Mouse (Mus musculus) adrenal gland, adult (tissue): ENCODE data around the gene 4930426L09Rik.

ENCODE experiments used
- DNase-seq, 2 experiments: peaks; one replicate each; pipeline ENCODE4 v3.0.0; 2022 to 2023; ENCODE audit warnings: low spot score in 1 of 2; ENCODE audit not compliant: inconsistent age in 2 of 2

The 4930426L09Rik gene

DNA sequence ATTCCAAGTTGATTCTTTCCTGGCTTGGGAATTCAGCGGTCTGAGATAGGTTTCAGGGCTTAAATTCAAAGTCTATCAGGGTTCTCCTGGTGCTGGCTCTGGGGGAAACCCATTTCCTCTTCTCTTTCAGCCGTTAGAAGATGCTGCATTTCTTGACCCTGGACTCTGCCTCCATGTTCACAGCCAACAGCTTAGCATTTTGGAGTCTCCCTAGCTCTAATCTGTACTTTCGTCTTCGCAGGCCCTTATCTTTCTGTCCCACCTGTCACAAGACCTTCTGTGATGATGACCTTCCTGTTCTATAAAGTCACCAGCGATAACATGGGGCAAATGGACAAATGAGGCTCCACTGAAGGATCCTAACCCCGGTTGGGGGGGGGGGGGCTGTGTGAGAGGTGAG is 13.3 kb downstream of the 4930426L09Rik start:
- DNase-seq: no peak

DNA sequence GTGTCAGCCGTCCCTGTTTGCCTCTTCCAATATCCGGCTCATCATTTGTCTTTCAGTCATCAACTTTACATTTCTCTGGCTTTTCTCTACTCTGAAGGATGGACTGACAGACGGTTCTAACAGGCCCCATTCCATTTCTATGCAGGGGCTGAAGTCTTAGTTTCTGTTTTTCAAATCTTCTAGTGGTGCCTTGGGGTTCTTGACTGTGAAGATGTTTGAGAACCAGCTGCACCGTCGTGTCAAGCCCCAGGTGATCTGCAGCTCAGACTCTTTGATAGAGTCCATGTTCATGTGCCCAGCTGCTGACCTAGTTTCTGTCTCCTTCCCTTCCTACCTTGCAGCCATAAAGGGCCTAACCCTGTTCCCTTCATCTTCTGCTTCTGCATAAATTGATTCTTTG is 18.2 kb downstream of the 4930426L09Rik start:
- no peak for DNase-seq

DNA sequence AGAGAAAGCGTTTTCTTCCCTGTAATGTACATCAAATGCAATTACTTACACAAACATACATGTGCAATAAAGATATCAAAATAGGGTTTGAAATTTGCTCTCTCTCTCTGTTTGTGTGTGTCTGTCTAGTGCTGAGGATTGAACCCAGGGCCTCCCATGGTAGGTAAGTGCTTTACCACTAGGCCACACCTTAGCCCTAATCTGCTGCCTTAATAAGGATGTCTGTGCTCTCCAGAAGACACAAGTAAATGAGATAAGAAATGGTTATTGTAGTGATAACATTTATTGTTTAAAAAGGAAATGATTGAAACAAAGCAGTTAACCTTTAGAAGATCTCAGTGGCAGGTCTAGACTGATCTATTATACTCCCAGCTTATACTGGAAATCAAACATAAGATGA is 18.7 kb downstream of the 4930426L09Rik start:
- DNase-seq: no peak

DNA sequence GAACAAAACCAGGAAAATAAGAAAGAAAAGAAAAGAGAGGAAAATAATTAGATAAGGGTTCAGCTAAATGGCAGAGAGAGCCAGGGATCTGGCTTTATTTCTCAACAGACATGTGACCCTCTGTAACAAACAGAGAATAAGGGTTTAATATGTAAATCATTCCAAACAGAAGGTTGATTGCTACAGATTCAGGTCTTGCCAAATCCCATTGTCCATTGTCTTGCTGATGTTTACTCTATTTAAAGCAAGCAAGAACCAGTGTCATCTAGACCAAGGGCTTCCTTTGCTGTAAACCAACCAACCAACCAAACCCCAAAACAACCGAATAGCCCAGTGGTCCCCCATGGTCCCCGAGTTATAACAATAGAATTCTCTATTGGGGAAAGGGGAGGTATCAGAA is 19.9 kb downstream of the 4930426L09Rik start:
- DNase-seq: no peak

DNA sequence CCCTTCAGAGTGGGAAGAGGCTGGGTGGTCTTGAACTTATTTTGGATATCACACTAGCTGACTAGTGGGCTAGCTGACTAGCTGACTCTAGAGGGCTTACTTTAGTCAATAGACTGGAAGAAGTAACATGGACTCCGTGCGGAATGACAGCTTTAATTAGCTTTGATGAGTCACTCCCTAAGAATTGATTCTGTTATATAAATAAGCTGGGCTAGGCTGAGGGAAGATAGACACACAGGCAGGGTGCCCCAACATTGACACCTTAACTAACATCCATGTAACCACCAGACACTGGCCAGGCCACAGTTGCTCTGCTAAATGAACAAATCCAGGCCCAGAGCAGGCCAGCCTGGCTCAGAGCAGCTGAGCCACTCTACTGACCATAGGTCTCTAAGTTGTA is 26.7 kb downstream of the 4930426L09Rik start:
- DNase-seq: no peak

DNA sequence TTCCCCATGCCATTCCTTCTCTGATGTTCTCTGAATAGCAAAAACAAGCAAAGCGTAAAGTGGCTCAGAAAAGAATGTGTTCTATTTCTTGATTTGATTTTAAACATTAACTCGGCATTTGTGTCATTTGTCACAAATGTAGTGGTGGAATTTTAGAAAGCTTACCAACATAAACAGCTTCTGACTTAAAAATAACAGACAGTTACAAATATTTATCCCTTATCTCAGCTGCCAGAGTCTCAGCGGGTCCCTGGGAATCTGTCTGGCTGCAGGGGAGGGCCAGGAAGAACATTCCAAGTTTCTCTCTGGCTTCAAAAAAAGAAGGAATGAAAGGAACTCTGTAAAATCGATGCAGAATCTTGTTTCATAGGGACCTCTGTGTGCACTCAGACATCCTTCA is 39.3 kb downstream of the 4930426L09Rik start:
- DNase-seq: no peak

DNA sequence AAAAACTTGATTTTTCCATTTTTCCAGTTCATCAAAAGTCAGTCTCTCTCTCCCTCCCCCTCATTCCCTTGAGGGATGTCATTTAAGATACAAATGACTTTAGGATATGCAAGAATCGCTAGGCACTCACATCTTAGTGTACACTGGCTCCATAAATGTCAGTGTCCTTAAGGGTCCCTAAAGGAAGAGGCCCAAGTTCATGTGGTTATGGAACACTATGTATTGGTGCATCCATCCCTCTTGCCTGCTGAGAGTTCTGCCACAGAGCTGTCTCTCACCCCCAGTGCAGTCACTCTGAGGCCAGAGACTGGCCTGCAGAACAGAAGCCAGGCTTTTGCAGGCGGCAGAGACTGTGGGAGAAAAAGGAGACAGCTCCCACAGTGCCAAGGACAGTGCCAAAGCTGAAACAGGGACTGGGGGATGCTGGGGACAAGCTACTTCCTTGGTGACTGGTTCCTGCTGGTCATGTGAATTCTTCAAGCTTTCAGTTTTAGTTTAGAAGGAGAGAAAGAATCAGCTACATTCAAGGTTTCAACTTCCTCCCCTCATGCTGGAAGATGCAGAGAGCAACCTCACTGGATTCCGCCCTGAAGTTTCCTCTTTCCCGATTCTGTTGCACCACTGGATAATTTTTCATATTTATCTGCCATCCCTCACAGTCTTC is 39.9 kb downstream of the 4930426L09Rik start:
- DNase-seq: no peak

DNA sequence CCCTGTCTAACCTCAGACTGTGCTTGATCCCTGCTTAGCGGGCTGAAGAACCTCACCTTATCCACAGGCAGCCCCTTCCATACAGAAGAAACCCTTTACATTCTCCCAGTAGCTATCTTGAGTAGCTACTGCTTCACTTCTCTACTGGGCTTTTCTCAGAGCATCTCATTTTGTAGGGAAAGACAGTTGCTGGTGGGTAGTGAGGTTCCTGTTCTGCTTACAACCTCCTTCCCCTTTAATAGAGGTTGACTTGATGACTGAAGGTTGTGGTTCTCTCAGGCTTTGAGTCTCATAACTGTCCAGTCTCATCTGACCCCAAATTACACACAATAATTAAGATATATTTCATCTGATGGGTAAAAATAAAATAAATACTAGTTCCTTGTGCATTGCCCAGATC is 50.1 kb downstream of the 4930426L09Rik start:
- DNase-seq: peak in 1 of 2 experiments; percentile 17

DNA sequence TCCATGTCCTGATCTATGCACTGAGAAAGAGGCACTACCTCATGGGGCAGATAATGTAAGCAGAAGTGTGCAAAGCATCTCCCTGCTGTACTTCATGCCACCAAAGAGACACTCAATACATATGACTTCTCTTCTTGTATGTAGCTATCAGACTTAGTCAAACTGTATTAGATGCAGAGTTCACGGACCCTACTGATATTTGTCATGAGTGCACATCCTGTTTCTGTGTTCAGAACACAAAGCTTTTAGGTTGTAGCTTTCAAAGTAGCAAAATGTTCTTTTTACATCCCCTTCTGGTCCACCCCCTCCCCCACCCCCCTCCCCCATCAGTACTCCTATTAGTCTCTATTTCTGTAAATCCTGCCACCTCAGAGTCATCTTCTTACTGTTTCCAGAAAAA is 51.2 kb downstream of the 4930426L09Rik start:
- no peak for DNase-seq
